Mouse (Mus musculus) activated CD4-positive, CD25-positive, alpha-beta regulatory T cell, adult 4 months (primary cell): Measurements from ENCODE around the gene Armc2. TPM values are rescaled to one million over a fixed set of nuclear protein-coding genes. Genes with fewer than 3 reads are reported as not detected.
A peak's percentile ranks its signal among the peaks of the same experiment; 100 is the strongest.

Experiments used
- ATAC-seq: one replicate; pipeline ENCODE4 v1.8.0; 2017
- polyA plus RNA-seq, 2 experiments: library from polyadenylated mRNA; unstranded; fragments of 100-300 nt; shearing (Covaris generic); gene quantifications; one replicate each; pipeline ENCODE4 v1.2.1; 2017

The Armc2 gene
- polyA plus RNA-seq, 2 experiments from 2014 or later = 0.32 to 0.46 TPM

GRCm38 (mm10) chr10:42014086-42014485 is 4.2 kb downstream of the Armc2 start:
- ATAC-seq = no peak

GRCm38 (mm10) chr10:42010761-42011435 is 7.3 kb downstream of the Armc2 start:
- ATAC-seq = no peak

DNA sequence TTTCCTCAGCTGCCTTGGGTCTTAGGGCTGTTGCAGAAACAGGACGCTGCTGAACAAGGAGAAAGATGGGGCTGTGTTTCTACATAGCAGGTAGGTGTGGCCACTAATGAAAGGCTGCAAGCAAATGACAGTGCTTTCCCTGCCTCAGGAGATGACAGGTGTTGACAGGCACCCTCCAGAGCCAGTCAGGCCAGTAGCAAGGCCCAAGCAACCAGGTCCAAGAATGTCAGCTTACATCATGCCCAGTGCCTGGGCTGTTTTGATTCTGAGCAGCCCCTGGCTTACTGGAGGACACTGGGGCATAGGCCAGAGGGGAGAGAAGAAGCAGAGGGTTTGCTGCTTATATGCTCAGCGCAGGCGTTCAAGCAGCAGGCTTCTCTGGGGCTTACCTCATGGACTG is 13.0 kb downstream of the Armc2 start:
- no peak for ATAC-seq

GRCm38 (mm10) chr10:42004690-42005089 is 13.6 kb downstream of the Armc2 start:
- no peak for ATAC-seq

- no peak for ATAC-seq
Observed at GRCm38 (mm10) chr10:42004056-42004455, 14.2 kb downstream of the Armc2 start.

DNA sequence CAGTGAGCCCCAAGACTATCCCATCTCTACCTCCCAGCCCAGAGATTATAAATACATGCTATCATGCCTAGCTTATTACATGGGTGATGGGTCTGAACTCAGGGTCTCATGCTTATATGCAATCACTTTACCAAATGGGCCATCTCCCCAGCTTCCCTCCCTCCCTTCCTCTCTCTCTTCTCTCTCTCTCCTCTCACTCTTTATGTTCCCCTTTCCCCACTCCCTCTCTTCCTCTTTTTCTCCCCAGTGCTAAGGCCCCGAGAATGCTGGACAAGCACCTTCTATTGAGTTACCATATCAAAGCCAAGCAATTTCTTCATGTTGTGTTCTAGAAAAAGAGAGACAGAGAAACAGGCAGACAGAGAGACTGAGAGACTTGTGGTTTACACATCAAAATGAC is 14.7 kb downstream of the Armc2 start:
- ATAC-seq = no peak

- no peak for ATAC-seq
Observed at GRCm38 (mm10) chr10:42002436-42002835, 15.8 kb downstream of the Armc2 start.

GRCm38 (mm10) chr10:42001260-42001659 is 17.0 kb downstream of the Armc2 start:
- no peak for ATAC-seq

DNA sequence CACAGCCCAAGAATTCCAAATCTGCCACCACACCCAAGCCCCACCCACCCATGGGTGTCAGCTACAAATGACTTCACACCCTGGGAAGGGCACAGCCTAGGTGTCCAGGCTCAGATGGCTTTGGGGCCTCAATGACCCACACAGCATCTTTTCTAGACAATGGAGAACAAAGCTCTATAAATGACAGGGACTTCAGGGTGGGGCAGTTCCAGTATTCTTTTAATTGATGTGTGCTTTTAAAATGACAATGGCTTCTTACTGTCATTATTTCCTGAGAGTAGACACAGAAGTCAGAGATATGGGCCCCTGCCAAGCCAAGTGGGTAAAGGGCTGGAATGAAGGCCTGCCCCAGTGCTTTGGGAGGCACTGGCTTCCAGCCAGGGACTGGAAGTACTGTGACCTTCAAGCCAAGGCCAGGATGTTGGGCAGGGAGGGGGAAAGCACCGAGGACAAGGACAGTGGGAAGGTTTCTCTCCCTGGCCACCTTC is 20.5 kb downstream of the Armc2 start:
- no peak for ATAC-seq

GRCm38 (mm10) chr10:41996157-41996556 is 22.1 kb downstream of the Armc2 start:
- no peak for ATAC-seq

DNA sequence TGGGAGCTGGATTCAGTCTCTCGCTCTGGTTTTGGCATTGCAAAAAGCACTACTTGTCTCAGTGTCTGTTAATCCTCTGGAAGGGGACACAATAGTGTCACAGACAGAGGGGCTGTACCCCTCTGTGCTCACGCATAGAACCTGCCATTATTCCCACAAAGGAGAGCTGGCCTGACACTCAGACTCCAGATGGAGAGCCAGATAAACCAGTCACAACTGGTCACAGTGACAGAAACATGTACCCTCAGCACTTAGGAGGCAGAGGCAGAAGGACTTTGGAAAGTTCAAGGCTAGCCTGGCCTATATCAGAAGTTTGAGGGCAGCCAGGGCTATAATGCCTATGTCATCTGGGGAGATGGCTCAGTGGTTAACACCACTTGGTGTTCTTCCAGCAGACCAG is 23.2 kb downstream of the Armc2 start:
- ATAC-seq = no peak

GRCm38 (mm10) chr10:41994578-41994977 is 23.7 kb downstream of the Armc2 start:
- no peak for ATAC-seq

GRCm38 (mm10) chr10:41992059-41992440 is 26.2 kb downstream of the Armc2 start:
- no peak for ATAC-seq

DNA sequence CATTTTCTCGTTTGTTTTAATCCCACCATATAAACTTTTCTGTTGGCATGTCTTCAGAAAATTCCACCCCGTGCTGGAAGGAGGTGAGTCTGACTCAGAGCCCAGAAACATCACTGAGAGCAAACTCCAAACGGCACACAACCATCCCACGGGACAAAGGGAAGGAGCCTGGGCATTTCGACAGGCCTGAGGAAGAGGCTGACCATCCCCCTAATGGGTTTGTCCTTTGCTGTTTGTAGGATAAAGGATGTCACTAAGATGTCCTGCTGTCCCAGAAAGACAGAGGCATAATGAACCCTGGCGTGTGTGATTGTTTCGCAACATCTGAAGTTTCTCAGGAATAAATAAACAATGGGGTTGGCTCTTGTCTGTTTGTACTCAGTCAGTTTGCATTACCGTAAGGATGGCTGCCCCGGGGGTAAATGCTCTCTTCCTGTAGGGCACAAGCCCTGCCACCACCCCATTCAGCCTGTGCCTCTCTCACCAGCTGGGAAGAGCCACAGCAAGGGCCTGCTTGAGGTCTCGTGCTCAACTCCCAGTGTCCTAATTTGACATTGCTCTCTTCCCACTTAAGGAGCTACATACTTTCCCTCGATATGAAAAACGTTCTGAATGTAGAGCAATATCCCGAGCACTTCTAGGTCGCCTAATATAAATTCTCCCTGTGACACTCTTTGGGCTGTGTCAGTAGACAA is 26.7 kb downstream of the Armc2 start:
- ATAC-seq = no peak

- ATAC-seq = no peak
Observed at GRCm38 (mm10) chr10:41990896-41991295, 27.3 kb downstream of the Armc2 start.

GRCm38 (mm10) chr10:41988930-41989329 is 29.3 kb downstream of the Armc2 start:
- ATAC-seq = no peak

DNA sequence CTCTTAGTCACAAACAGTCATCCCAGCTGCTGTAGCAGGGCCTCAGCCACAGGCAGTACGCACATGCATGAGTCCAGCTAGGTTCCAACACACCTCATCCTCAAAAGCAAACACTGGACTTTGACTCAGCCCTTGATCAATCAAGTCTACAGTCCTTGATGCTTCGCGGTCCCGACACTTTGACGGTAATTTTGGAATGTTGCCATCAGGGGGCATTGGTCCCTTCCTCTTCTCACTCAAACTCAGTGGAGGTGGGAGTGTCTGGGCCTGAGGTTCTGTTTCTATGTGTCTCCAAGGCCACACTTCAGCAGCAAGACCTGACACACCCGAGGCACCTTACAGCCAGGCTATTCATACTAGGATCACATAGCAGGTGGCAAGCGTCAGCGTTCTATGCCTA is 32.1 kb downstream of the Armc2 start:
- ATAC-seq = no peak

DNA sequence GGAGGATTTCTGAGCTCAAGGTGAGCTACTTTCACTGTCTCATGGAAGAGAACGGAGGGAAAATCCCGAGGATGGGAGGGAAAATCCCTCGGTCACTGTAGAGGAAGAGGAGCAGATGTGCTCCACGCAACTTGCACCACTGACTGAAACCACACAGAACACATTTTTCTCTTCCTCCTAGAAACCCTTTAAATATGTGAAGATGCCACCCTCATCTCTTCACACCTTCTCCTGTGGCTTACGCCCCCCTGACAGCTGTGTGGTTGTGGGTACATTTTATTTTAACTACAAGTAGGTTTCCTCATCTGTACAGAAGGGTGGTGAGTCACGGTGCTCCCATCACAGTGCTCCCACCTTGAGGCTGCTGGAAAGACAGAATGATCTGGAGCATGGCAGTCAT is 34.0 kb downstream of the Armc2 start:
- ATAC-seq = no peak

DNA sequence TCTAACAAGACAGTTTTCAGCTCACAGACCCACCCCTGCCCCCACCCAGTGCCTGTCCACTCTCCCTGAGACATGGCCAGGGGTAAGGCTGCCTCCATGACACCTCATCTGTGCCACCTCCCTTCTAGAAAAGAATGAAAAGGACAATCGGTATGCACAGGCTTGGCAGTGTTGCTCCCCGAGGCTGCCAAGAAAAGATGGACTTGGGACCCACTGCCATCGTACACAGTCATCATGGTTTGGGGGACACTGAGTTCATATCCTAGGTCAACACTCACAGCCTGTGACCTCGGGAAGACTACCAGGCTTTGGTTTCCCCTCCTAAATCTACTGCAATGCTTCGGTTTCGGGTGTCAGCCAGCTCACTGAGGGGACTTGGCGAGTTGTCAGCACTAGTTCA is 35.4 kb downstream of the Armc2 start:
- no peak for ATAC-seq

- no peak for ATAC-seq
Observed at GRCm38 (mm10) chr10:41980772-41981383, 37.4 kb downstream of the Armc2 start.

- ATAC-seq = peak; percentile 81
Observed at GRCm38 (mm10) chr10:41978403-41979234, 39.6 kb downstream of the Armc2 start.

- no peak for ATAC-seq
Observed at GRCm38 (mm10) chr10:41972676-41973075, 45.6 kb downstream of the Armc2 start.
